Comparison of ENCODE assay signal across 8 mouse cellular contexts in genomic region chr5:120746451-120746850, GRCm38 (mm10). TPM values are rescaled to one million over a fixed set of nuclear protein-coding genes. Genes with fewer than 3 reads are reported as not detected.
DNase-seq lines count a peak whose midpoint lies in the region; ATAC-seq and TF ChIP-seq lines count a peak whose summit lies in the region.

No protein-coding gene starts in this region.

- ATAC-seq in forebrain, embryonic 11.5 days (replicated peaks; ENCODE audit: low FRiP score): no peak
- no peak for ATAC-seq in forebrain, embryonic 16.5 days
- ATAC-seq in lung, postnatal 0 days: no peak

- TF ChIP-seq POLR2A in testis, adult 2 months (IDR thresholded peaks at IDR 0.05; ENCODE audit: control insufficient read depth, low read depth, low read length): no peak

- peak; percentile 61 for DNase-seq in forebrain, embryonic 11.5 days (ENCODE audit: low spot score)
- peak; percentile 16 for DNase-seq in ovary, postnatal 10 days (ENCODE audit: low spot score)
- DNase-seq in ovary, postnatal 36 days (ENCODE audit: low spot score): no peak
- peak; percentile 81 to 89 for DNase-seq in cerebellum, postnatal 10 days
- DNase-seq in kidney, postnatal 14 days: peak; percentile 62
- peak; percentile 62 for DNase-seq in lung, postnatal 0 days (ENCODE audit: low spot score)

- H3K4me3 ChIP-seq in forebrain, embryonic 11.5 days (ENCODE audit: low read depth, low read length): no peak overlapping the region
- H3K4me3 ChIP-seq in forebrain, embryonic 16.5 days (replicated peaks; ENCODE audit: low read length): no peak overlapping the region
- H3K4me3 ChIP-seq in lung, postnatal 0 days (ENCODE audit: low read depth, low read length): no peak overlapping the region
- no peak overlapping the region for H3K4me3 ChIP-seq in testis, adult 2 months (ENCODE audit: control insufficient read depth, low read depth, low read length)

- no peaks in the 10 kb centered on the region for H3K9me3 ChIP-seq in forebrain, embryonic 11.5 days (ENCODE audit: control insufficient read depth, low read length)
- no peaks in the 10 kb centered on the region for H3K9me3 ChIP-seq in forebrain, embryonic 16.5 days (ENCODE audit: control insufficient read depth, low read length)
- H3K9me3 ChIP-seq in lung, postnatal 0 days (ENCODE audit: low read length): no peaks in the 10 kb centered on the region

- H3K4me2 ChIP-seq in forebrain, embryonic 11.5 days (ENCODE audit: low read depth, low read length, severe bottlenecking): no peak overlapping the region
- no peak overlapping the region for H3K4me2 ChIP-seq in forebrain, embryonic 16.5 days (ENCODE audit: low read length)
- H3K4me2 ChIP-seq in lung, postnatal 0 days (replicated peaks; ENCODE audit: low read depth, low read length): no peak overlapping the region

- no peaks in the 10 kb centered on the region for H3K27me3 ChIP-seq in forebrain, embryonic 11.5 days (ENCODE audit: control insufficient read depth, insufficient read depth, low read length)
- H3K27me3 ChIP-seq in forebrain, embryonic 16.5 days (replicated peaks; ENCODE audit: control insufficient read depth, insufficient read depth, low read length): no peaks in the 10 kb centered on the region
- no peaks in the 10 kb centered on the region for H3K27me3 ChIP-seq in lung, postnatal 0 days (replicated peaks; ENCODE audit: insufficient read depth, low read length)
- no peaks in the 10 kb centered on the region for H3K27me3 ChIP-seq in testis, adult 2 months (ENCODE audit: control insufficient read depth, insufficient read depth, low read length)

- peak; percentile 76 for TF ChIP-seq CTCF in lung, postnatal 0 days (IDR thresholded peaks at IDR 0.05)
- peak; percentile 19; the same call in 1 of the 2 replicates for TF ChIP-seq CTCF in testis, adult 2 months (IDR thresholded peaks at IDR 0.05; ENCODE audit: control insufficient read depth, insufficient read depth, insufficient replicate concordance, low read depth, low read length)

- no peaks in the 10 kb centered on the region for H3K4me1 ChIP-seq in forebrain, embryonic 11.5 days (replicated peaks; ENCODE audit: control insufficient read depth, insufficient read depth, low read length)
- peaks cover 4% of the 10 kb centered on the region for H3K4me1 ChIP-seq in forebrain, embryonic 16.5 days (replicated peaks; ENCODE audit: control insufficient read depth, insufficient read depth, low read length)
- no peaks in the 10 kb centered on the region for H3K4me1 ChIP-seq in lung, postnatal 0 days (ENCODE audit: insufficient read depth, low read depth, low read length)
- H3K4me1 ChIP-seq in testis, adult 2 months (ENCODE audit: control insufficient read depth, insufficient read depth, low read length): no peaks in the 10 kb centered on the region

- TF ChIP-seq EP300 in lung, postnatal 0 days (IDR thresholded peaks at IDR 0.05): no peak

- H3K36me3 ChIP-seq in forebrain, embryonic 11.5 days (ENCODE audit: control insufficient read depth, insufficient read depth, low read length): no peaks in the 10 kb centered on the region
- no peaks in the 10 kb centered on the region for H3K36me3 ChIP-seq in forebrain, embryonic 16.5 days (ENCODE audit: control insufficient read depth, insufficient read depth)
- no peaks in the 10 kb centered on the region for H3K36me3 ChIP-seq in lung, postnatal 0 days (ENCODE audit: insufficient read depth, low read length)
- H3K36me3 ChIP-seq in testis, adult 2 months (ENCODE audit: control insufficient read depth, insufficient read depth, low read length): no peaks in the 10 kb centered on the region

- H3K27ac ChIP-seq in forebrain, embryonic 11.5 days (ENCODE audit: low read depth, low read length): no peak overlapping the region
- no peak overlapping the region for H3K27ac ChIP-seq in forebrain, embryonic 16.5 days (ENCODE audit: low read length)
- H3K27ac ChIP-seq in lung, postnatal 0 days (ENCODE audit: low read length): no peak overlapping the region
- no peak overlapping the region for H3K27ac ChIP-seq in testis, adult 2 months (ENCODE audit: control insufficient read depth, insufficient read depth, low read depth, low read length)

- no peak overlapping the region for H3K9ac ChIP-seq in forebrain, embryonic 11.5 days (ENCODE audit: low read length)
- no peak overlapping the region for H3K9ac ChIP-seq in forebrain, embryonic 16.5 days (replicated peaks; ENCODE audit: low read depth, low read length)
- H3K9ac ChIP-seq in lung, postnatal 0 days (replicated peaks; ENCODE audit: low read depth): no peak overlapping the region

- 18% methylated on average over 5 of the region's 5 CpGs for WGBS in forebrain, embryonic 11.5 days
- 11% methylated on average over 5 of the region's 5 CpGs for WGBS in forebrain, embryonic 16.5 days
- 9% methylated on average over 5 of the region's 5 CpGs for WGBS in lung, postnatal 0 days

RNA-seq across cellular contexts. Expression of gene Oas2, which starts 3.2 kb away (rescaled TPM):
- 0.15 TPM in 1 of 2 replicates, not detected in the other for polyA plus RNA-seq in forebrain, embryonic 11.5 days (2014; fragmentation: Nextera tagmentation; extraction: Ambion mirVana)
- polyA plus RNA-seq in forebrain, embryonic 16.5 days (2015; fragmentation: Nextera tagmentation; extraction: Ambion mirVana): 0.27 TPM in 1 of 2 replicates, not detected in the other
- polyA plus RNA-seq in lung, postnatal 0 days (2015; fragmentation: Nextera tagmentation; extraction: Ambion mirVana): 0.21 and 0.31 TPM in 2 replicates
- 0.23 and 0.36 TPM in 2 replicates for polyA plus RNA-seq in testis, adult 2 months (2012; rRNA removed)

RNA-seq across cellular contexts. Expression of gene Oas3, which starts 31.0 kb away (rescaled TPM):
- polyA plus RNA-seq in forebrain, embryonic 11.5 days (2014; fragmentation: Nextera tagmentation; extraction: Ambion mirVana): 0.12 and 0.27 TPM in 2 replicates
- 0.15 and 0.25 TPM in 2 replicates for polyA plus RNA-seq in forebrain, embryonic 16.5 days (2015; fragmentation: Nextera tagmentation; extraction: Ambion mirVana)
- polyA plus RNA-seq in lung, postnatal 0 days (2015; fragmentation: Nextera tagmentation; extraction: Ambion mirVana): 0.20 and 0.31 TPM in 2 replicates
- 0.05 and 0.07 TPM in 2 replicates for polyA plus RNA-seq in testis, adult 2 months (2012; rRNA removed)

RNA-seq across cellular contexts. Expression of gene Dtx1, which starts 34.7 kb away (rescaled TPM):
- polyA plus RNA-seq in forebrain, embryonic 11.5 days (2014; fragmentation: Nextera tagmentation; extraction: Ambion mirVana): 6.4 and 6.6 TPM in 2 replicates
- 43.4 and 44.1 TPM in 2 replicates for polyA plus RNA-seq in forebrain, embryonic 16.5 days (2015; fragmentation: Nextera tagmentation; extraction: Ambion mirVana)
- 0.48 and 0.70 TPM in 2 replicates for polyA plus RNA-seq in lung, postnatal 0 days (2015; fragmentation: Nextera tagmentation; extraction: Ambion mirVana)
- 38.6 and 46.0 TPM in 2 replicates for polyA plus RNA-seq in testis, adult 2 months (2012; rRNA removed)

RNA-seq across cellular contexts. Expression of gene Oas1e, which starts 48.9 kb away (rescaled TPM):
- not detected in 2 replicates for polyA plus RNA-seq in forebrain, embryonic 11.5 days (2014; fragmentation: Nextera tagmentation; extraction: Ambion mirVana)
- polyA plus RNA-seq in forebrain, embryonic 16.5 days (2015; fragmentation: Nextera tagmentation; extraction: Ambion mirVana): not detected in 2 replicates
- 0.30 and 0.60 TPM in 2 replicates for polyA plus RNA-seq in lung, postnatal 0 days (2015; fragmentation: Nextera tagmentation; extraction: Ambion mirVana)
- 0.07 TPM in 1 of 2 replicates, not detected in the other for polyA plus RNA-seq in testis, adult 2 months (2012; rRNA removed)
